8 mouse cellular contexts compared by ENCODE assay signal in the genomic region with DNA sequence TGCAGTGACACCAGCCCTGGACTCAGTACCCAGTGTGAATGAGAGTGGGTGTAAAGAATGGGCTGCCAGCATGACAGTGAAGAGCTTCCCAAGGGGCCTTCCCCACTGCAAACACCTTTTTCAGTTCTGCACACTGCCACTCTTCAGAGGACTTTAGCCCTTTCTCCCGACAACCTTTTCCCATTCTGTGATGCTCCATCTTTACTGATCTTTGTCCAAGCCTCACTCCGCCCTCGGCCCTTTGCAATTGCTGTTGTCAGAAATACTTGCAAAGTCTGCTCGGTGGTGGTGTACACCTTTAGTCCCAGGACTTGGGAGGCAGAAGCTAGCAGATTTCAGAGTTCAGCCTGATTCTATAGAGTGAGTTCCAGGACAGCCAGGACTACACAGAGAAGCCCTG. TPM values are rescaled to one million over a fixed set of nuclear protein-coding genes. Genes with fewer than 3 reads are reported as not detected.
DNase-seq lines count a peak whose midpoint lies in the region; ATAC-seq and TF ChIP-seq lines count a peak whose summit lies in the region.

No protein-coding gene starts in this region.

- no peaks in the 10 kb centered on the region for H3K27me3 ChIP-seq in forebrain, embryonic 11.5 days (ENCODE audit: control insufficient read depth, insufficient read depth, low read length)
- H3K27me3 ChIP-seq in forebrain, embryonic 16.5 days (replicated peaks; ENCODE audit: control insufficient read depth, insufficient read depth, low read length): no peaks in the 10 kb centered on the region
- H3K27me3 ChIP-seq in E14TG2a.4 (ENCODE audit: insufficient read depth, low read length): no peaks in the 10 kb centered on the region
- H3K27me3 ChIP-seq in hindbrain, embryonic 14.5 days (ENCODE audit: control insufficient read depth, insufficient read depth, low read length): no peaks in the 10 kb centered on the region
- no peaks in the 10 kb centered on the region for H3K27me3 ChIP-seq in liver, embryonic 15.5 days

- ATAC-seq in forebrain, embryonic 11.5 days (replicated peaks; ENCODE audit: low FRiP score): no peak
- ATAC-seq in forebrain, embryonic 16.5 days: no peak
- ATAC-seq in hindbrain, embryonic 14.5 days (ENCODE audit: low FRiP score): no peak
- no peak for ATAC-seq in liver, embryonic 15.5 days (ENCODE audit: insufficient read depth)
- no peak for ATAC-seq in megakaryocyte progenitor cell, adult 5-6 weeks (replicated peaks; ENCODE audit: poor library complexity)

- H3K9me3 ChIP-seq in forebrain, embryonic 11.5 days (ENCODE audit: control insufficient read depth, low read length): no peaks in the 10 kb centered on the region
- no peaks in the 10 kb centered on the region for H3K9me3 ChIP-seq in forebrain, embryonic 16.5 days (ENCODE audit: control insufficient read depth, low read length)
- no peaks in the 10 kb centered on the region for H3K9me3 ChIP-seq in E14TG2a.4 (ENCODE audit: low read length)
- H3K9me3 ChIP-seq in hindbrain, embryonic 14.5 days (ENCODE audit: control insufficient read depth, low read length): no peaks in the 10 kb centered on the region
- H3K9me3 ChIP-seq in liver, embryonic 15.5 days (replicated peaks): no peaks in the 10 kb centered on the region

- H3K36me3 ChIP-seq in forebrain, embryonic 11.5 days (ENCODE audit: control insufficient read depth, insufficient read depth, low read length): peaks cover 8% of the 10 kb centered on the region; the same call in 1 of the 2 replicates
- peaks cover 2% of the 10 kb centered on the region; the same call in 1 of the 2 replicates for H3K36me3 ChIP-seq in forebrain, embryonic 16.5 days (ENCODE audit: control insufficient read depth, insufficient read depth)
- peaks cover 41% of the 10 kb centered on the region for H3K36me3 ChIP-seq in E14TG2a.4 (ENCODE audit: insufficient read depth, low read length)
- peaks cover 15% of the 10 kb centered on the region for H3K36me3 ChIP-seq in hindbrain, embryonic 14.5 days (replicated peaks; ENCODE audit: control insufficient read depth, insufficient read depth)
- peaks cover 14% of the 10 kb centered on the region for H3K36me3 ChIP-seq in liver, embryonic 15.5 days (replicated peaks)

- H3K27ac ChIP-seq in forebrain, embryonic 11.5 days (ENCODE audit: low read depth, low read length): no peak overlapping the region
- H3K27ac ChIP-seq in forebrain, embryonic 16.5 days (ENCODE audit: low read length): no peak overlapping the region
- no peak overlapping the region for H3K27ac ChIP-seq in hindbrain, embryonic 14.5 days
- peak overlapping the region; percentile 92; the same call in 1 of the 2 replicates for H3K27ac ChIP-seq in liver, embryonic 15.5 days (replicated peaks)

- peak overlapping the region; percentile 84 for H3K4me3 ChIP-seq in forebrain, embryonic 11.5 days (ENCODE audit: low read depth, low read length)
- H3K4me3 ChIP-seq in forebrain, embryonic 16.5 days (replicated peaks; ENCODE audit: low read length): no peak overlapping the region
- H3K4me3 ChIP-seq in E14TG2a.4 (replicated peaks; ENCODE audit: low read length): peak overlapping the region; percentile 99
- 0 out of 2 replicates have a peak overlapping the region, but pooled peaks have one; percentile 76 for H3K4me3 ChIP-seq in hindbrain, embryonic 14.5 days (replicated peaks; ENCODE audit: low read length)
- H3K4me3 ChIP-seq in liver, embryonic 15.5 days (replicated peaks): peak overlapping the region; percentile 80

- peaks cover 6% of the 10 kb centered on the region; the same call in 1 of the 2 replicates for H3K4me1 ChIP-seq in forebrain, embryonic 11.5 days (replicated peaks; ENCODE audit: control insufficient read depth, insufficient read depth, low read length)
- peaks cover 28% of the 10 kb centered on the region for H3K4me1 ChIP-seq in forebrain, embryonic 16.5 days (replicated peaks; ENCODE audit: control insufficient read depth, insufficient read depth, low read length)
- peaks cover 78% of the 10 kb centered on the region for H3K4me1 ChIP-seq in E14TG2a.4 (replicated peaks; ENCODE audit: low read depth, low read length)
- H3K4me1 ChIP-seq in hindbrain, embryonic 14.5 days (replicated peaks; ENCODE audit: control insufficient read depth, insufficient read depth, low read length): peaks cover 17% of the 10 kb centered on the region
- H3K4me1 ChIP-seq in liver, embryonic 15.5 days (replicated peaks): peaks cover 64% of the 10 kb centered on the region

- 82% methylated on average over 4 of the region's 4 CpGs for WGBS in forebrain, embryonic 11.5 days
- WGBS in forebrain, embryonic 16.5 days: 83% methylated on average over 4 of the region's 4 CpGs
- WGBS in hindbrain, embryonic 14.5 days: 84% methylated on average over 4 of the region's 4 CpGs
- 60% methylated on average over 4 of the region's 4 CpGs for WGBS in liver, embryonic 15.5 days (ENCODE audit: insufficient replicate concordance)

- peak; percentile 42 for DNase-seq in forebrain, embryonic 11.5 days (ENCODE audit: low spot score)
- no peak for DNase-seq in hindbrain, embryonic 14.5 days (ENCODE audit: low spot score)
- DNase-seq in retina, postnatal 1 day: no peak
- no peak for DNase-seq in urinary bladder, adult 2 months (ENCODE audit: low spot score)

- no peak for TF ChIP-seq CTCF in E14TG2a.4 (conservative IDR thresholded peaks at IDR 0.05; ENCODE audit: low read length)

- H3K9ac ChIP-seq in forebrain, embryonic 11.5 days (ENCODE audit: low read length): no peak overlapping the region; the same call in 1 of the 2 replicates
- no peak overlapping the region for H3K9ac ChIP-seq in forebrain, embryonic 16.5 days (replicated peaks; ENCODE audit: low read depth, low read length)
- H3K9ac ChIP-seq in hindbrain, embryonic 14.5 days: peak overlapping the region; percentile 70; the same call in 1 of the 2 replicates
- peak overlapping the region; percentile 90; the same call in 1 of the 2 replicates for H3K9ac ChIP-seq in liver, embryonic 15.5 days

- H3K4me2 ChIP-seq in forebrain, embryonic 11.5 days (ENCODE audit: low read depth, low read length, severe bottlenecking): peak overlapping the region; percentile 83; the same call in 1 of the 2 replicates
- no peak overlapping the region for H3K4me2 ChIP-seq in forebrain, embryonic 16.5 days (ENCODE audit: low read length)
- H3K4me2 ChIP-seq in hindbrain, embryonic 14.5 days (replicated peaks): peak overlapping the region; percentile 80; the same call in 1 of the 2 replicates
- H3K4me2 ChIP-seq in liver, embryonic 15.5 days: peak overlapping the region; percentile 99

RNA-seq across cellular contexts. Expression of a gene that starts 1.3 kb away (rescaled TPM):
- 89.3 and 96.0 TPM in 2 replicates for polyA plus RNA-seq in forebrain, embryonic 11.5 days (2014; fragmentation: Nextera tagmentation; extraction: Ambion mirVana)
- polyA plus RNA-seq in forebrain, embryonic 16.5 days (2015; fragmentation: Nextera tagmentation; extraction: Ambion mirVana): 149 and 193 TPM in 2 replicates
- 102 and 107 TPM in 2 replicates for polyA plus RNA-seq in hindbrain, embryonic 14.5 days (2014; fragmentation: Nextera tagmentation; extraction: Ambion mirVana)
- polyA plus RNA-seq in liver, embryonic 15.5 days (2015; fragmentation: Nextera tagmentation; extraction: Ambion mirVana): 104 and 112 TPM in 2 replicates
- total RNA-seq in megakaryocyte progenitor cell, adult 5-6 weeks (2015): 42.4 and 46.4 TPM in 2 replicates
- total RNA-seq in megakaryocyte progenitor cell, adult 5-6 weeks (2017): 93.9 and 115 TPM in 2 replicates
- 124 and 134 TPM in 2 replicates for polyA plus RNA-seq in urinary bladder, adult 2 months (2012; rRNA removed)

RNA-seq across cellular contexts. Expression of a gene that starts 2.0 kb away (rescaled TPM):
- polyA plus RNA-seq in forebrain, embryonic 11.5 days (2014; fragmentation: Nextera tagmentation; extraction: Ambion mirVana): 89.2 and 95.0 TPM in 2 replicates
- polyA plus RNA-seq in forebrain, embryonic 16.5 days (2015; fragmentation: Nextera tagmentation; extraction: Ambion mirVana): 43.5 and 46.0 TPM in 2 replicates
- 42.9 and 53.6 TPM in 2 replicates for polyA plus RNA-seq in hindbrain, embryonic 14.5 days (2014; fragmentation: Nextera tagmentation; extraction: Ambion mirVana)
- 19.8 and 20.4 TPM in 2 replicates for polyA plus RNA-seq in liver, embryonic 15.5 days (2015; fragmentation: Nextera tagmentation; extraction: Ambion mirVana)
- 42.0 and 49.7 TPM in 2 replicates for total RNA-seq in megakaryocyte progenitor cell, adult 5-6 weeks (2015)
- 40.6 and 47.5 TPM in 2 replicates for total RNA-seq in megakaryocyte progenitor cell, adult 5-6 weeks (2017)
- 36.9 and 38.6 TPM in 2 replicates for polyA plus RNA-seq in urinary bladder, adult 2 months (2012; rRNA removed)

RNA-seq across cellular contexts. Expression of a gene that starts 3.5 kb away (rescaled TPM):
- polyA plus RNA-seq in forebrain, embryonic 11.5 days (2014; fragmentation: Nextera tagmentation; extraction: Ambion mirVana): 0.43 and 1.1 TPM in 2 replicates
- polyA plus RNA-seq in forebrain, embryonic 16.5 days (2015; fragmentation: Nextera tagmentation; extraction: Ambion mirVana): not detected in 2 replicates
- polyA plus RNA-seq in hindbrain, embryonic 14.5 days (2014; fragmentation: Nextera tagmentation; extraction: Ambion mirVana): 0.20 TPM in 1 of 2 replicates, not detected in the other
- polyA plus RNA-seq in liver, embryonic 15.5 days (2015; fragmentation: Nextera tagmentation; extraction: Ambion mirVana): 0.53 TPM in 1 of 2 replicates, not detected in the other
- 0.17 TPM in 1 of 2 replicates, not detected in the other for total RNA-seq in megakaryocyte progenitor cell, adult 5-6 weeks (2015)
- 0.37 TPM in 1 of 2 replicates, not detected in the other for total RNA-seq in megakaryocyte progenitor cell, adult 5-6 weeks (2017)
- polyA plus RNA-seq in urinary bladder, adult 2 months (2012; rRNA removed): 135 and 174 TPM in 2 replicates

RNA-seq across cellular contexts. Expression of a gene that starts 19.4 kb away (rescaled TPM):
- polyA plus RNA-seq in forebrain, embryonic 11.5 days (2014; fragmentation: Nextera tagmentation; extraction: Ambion mirVana): 44.4 and 46.2 TPM in 2 replicates
- polyA plus RNA-seq in forebrain, embryonic 16.5 days (2015; fragmentation: Nextera tagmentation; extraction: Ambion mirVana): 46.1 and 47.8 TPM in 2 replicates
- polyA plus RNA-seq in hindbrain, embryonic 14.5 days (2014; fragmentation: Nextera tagmentation; extraction: Ambion mirVana): 30.8 and 31.0 TPM in 2 replicates
- 0.60 and 0.67 TPM in 2 replicates for polyA plus RNA-seq in liver, embryonic 15.5 days (2015; fragmentation: Nextera tagmentation; extraction: Ambion mirVana)
- 3.8 and 3.9 TPM in 2 replicates for total RNA-seq in megakaryocyte progenitor cell, adult 5-6 weeks (2015)
- total RNA-seq in megakaryocyte progenitor cell, adult 5-6 weeks (2017): 1.7 and 2.8 TPM in 2 replicates
- polyA plus RNA-seq in urinary bladder, adult 2 months (2012; rRNA removed): 1.7 and 1.8 TPM in 2 replicates

RNA-seq across cellular contexts. Expression of a gene that starts 24.1 kb away (rescaled TPM):
- 142 and 148 TPM in 2 replicates for polyA plus RNA-seq in forebrain, embryonic 11.5 days (2014; fragmentation: Nextera tagmentation; extraction: Ambion mirVana)
- 132 and 140 TPM in 2 replicates for polyA plus RNA-seq in forebrain, embryonic 16.5 days (2015; fragmentation: Nextera tagmentation; extraction: Ambion mirVana)
- 117 and 129 TPM in 2 replicates for polyA plus RNA-seq in hindbrain, embryonic 14.5 days (2014; fragmentation: Nextera tagmentation; extraction: Ambion mirVana)
- 190 and 206 TPM in 2 replicates for polyA plus RNA-seq in liver, embryonic 15.5 days (2015; fragmentation: Nextera tagmentation; extraction: Ambion mirVana)
- total RNA-seq in megakaryocyte progenitor cell, adult 5-6 weeks (2015): 438 and 488 TPM in 2 replicates
- 213 and 253 TPM in 2 replicates for total RNA-seq in megakaryocyte progenitor cell, adult 5-6 weeks (2017)
- polyA plus RNA-seq in urinary bladder, adult 2 months (2012; rRNA removed): 128 and 150 TPM in 2 replicates

Comparison
In these comparisons a context has a peak if more than half of its experiments do, and no peak if none do; other contexts are left out.
1. H3K9ac ChIP-seq: peak in hindbrain, embryonic 14.5 days (single experiment) and liver, embryonic 15.5 days (single experiment); none in forebrain, embryonic 11.5 days (single experiment) and forebrain, embryonic 16.5 days (single experiment).
2. RNA of a gene that starts 3.5 kb away (polyA plus RNA-seq): 135 to 174 TPM in urinary bladder, adult 2 months; 0.43 to 1.1 TPM in forebrain, embryonic 11.5 days, not detected in forebrain, embryonic 16.5 days, 0.20 TPM in hindbrain, embryonic 14.5 days and 0.53 TPM in liver, embryonic 15.5 days; every median in the first group is over 10 times any median in the second.